Mouse (Mus musculus): Measurements from ENCODE around the gene Wdr17. TPM values are rescaled to one million over a fixed set of nuclear protein-coding genes. Genes with fewer than 3 reads are reported as not detected.

The Wdr17 gene
- total RNA-seq, 2 experiments from 2014 or later = not detected

GRCm38 (mm10) chr8:54597386-54597785 lies 289.6 kb downstream of the Wdr17 start:
- DNase-seq = no peak

GRCm38 (mm10) chr8:54596940-54597339 lies 290.0 kb downstream of the Wdr17 start:
- DNase-seq = no peak

GRCm38 (mm10) chr8:54596051-54596450 lies 290.9 kb downstream of the Wdr17 start:
- no peak for DNase-seq

GRCm38 (mm10) chr8:54594634-54595033 lies 292.4 kb downstream of the Wdr17 start:
- DNase-seq = no peak

- no peak for DNase-seq
Observed at GRCm38 (mm10) chr8:54582886-54583285, 304.1 kb downstream of the Wdr17 start.

- no peak for DNase-seq
Observed at GRCm38 (mm10) chr8:54581436-54581835, 305.5 kb downstream of the Wdr17 start.

Other genes starting within 250 kb of the Wdr17 start
- gene Gpm6a, start 67.7 kb upstream of the Wdr17 start, total RNA-seq (2021) = 10 to 100 TPM; 11.2 to 14.6 TPM